Mouse (Mus musculus) skeletal muscle tissue, adult 2 months (tissue): ENCODE results near the gene Cep89.

ENCODE experiments used
- DNase-seq: peaks from one replicate; pipeline ENCODE4 v3.0.0-alpha.2; 2012; ENCODE audit warnings: low read depth, low spot score

The Cep89 gene

DNA sequence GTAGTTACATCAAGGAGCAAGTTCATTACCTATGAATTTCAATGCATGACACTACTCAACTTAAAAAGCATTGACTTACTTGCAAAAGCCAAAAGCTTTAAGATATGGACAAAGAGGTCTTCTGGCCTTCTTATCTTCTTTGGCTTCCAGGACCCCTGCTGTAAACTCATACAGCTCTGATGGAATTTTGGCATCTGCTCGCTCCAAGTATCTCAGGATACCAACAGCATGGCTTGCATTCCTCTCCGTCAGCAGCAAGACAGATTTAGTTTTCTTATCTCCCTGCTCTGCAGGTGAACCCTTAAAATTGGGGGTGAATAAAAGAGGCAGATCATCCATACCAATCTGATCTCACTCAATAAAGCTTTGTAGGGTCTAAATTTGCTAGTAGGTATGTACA lies 88.3 kb downstream of the Cep89 start:
- no peak for DNase-seq

DNA sequence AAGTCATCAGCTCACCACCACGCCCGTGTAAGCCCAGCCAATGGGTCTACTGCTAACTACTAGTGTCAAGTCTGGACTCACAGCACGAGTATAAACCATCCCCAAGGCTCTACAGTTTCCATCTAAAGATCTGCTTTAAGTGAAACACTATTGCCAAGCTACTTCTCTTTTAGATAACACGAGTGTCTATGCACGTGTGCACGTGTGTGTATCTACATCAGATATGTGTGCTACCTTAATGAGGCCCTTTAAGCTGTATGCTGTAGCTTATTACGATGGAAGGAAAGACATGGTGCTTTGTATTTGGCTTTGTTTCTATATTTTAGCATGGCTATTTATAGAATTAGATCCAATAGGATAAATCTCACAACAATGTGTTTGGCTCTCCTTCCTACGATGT lies 89.7 kb downstream of the Cep89 start:
- no peak for DNase-seq
